Mouse (Mus musculus) kidney, postnatal 0 days (tissue): ENCODE results near the gene Tspan2. TPM values are rescaled to one million over a fixed set of nuclear protein-coding genes. Genes with fewer than 3 reads are reported as not detected.

Source experiments
- ATAC-seq: fragments of 200-750 bp; cut with Nextera tagmentation; replicated peaks from 2 replicates; pipeline ENCODE4 v1.8.0; 2017; ENCODE audit warnings: low read depth, moderate number of reproducible peaks, moderate TSS enrichment, moderate library complexity; ENCODE audit not compliant: low FRiP score
- DNase-seq: peaks from one replicate; pipeline ENCODE4 v3.0.0-alpha.2; 2016; ENCODE audit warnings: low spot score
- H3K27ac ChIP-seq: fragments of 300-500 bp; sonication (generic); 2 replicates; pipeline ENCODE4 v1.5.1; 2014; ENCODE audit warnings: mild to moderate bottlenecking
- H3K27me3 ChIP-seq: fragments of 300-500 bp; sonication (generic); 2 replicates; pipeline ENCODE4 v1.6.1; 2014; ENCODE audit warnings: low read length, mixed read lengths; ENCODE audit not compliant: insufficient read depth
- H3K36me3 ChIP-seq: fragments of 300-500 bp; sonication (generic); 2 replicates; pipeline ENCODE4 v1.6.1; 2014; ENCODE audit warnings: low read length, mixed read lengths; ENCODE audit not compliant: insufficient read depth
- H3K4me1 ChIP-seq: fragments of 300-500 bp; sonication (generic); replicated peaks from 2 replicates; pipeline ENCODE4 v1.6.1; 2014; ENCODE audit warnings: antibody characterized with exemption, low read length, mixed read lengths; ENCODE audit not compliant: insufficient read depth
- H3K4me2 ChIP-seq: fragments of 300-500 bp; sonication (generic); 2 replicates; pipeline ENCODE4 v1.6.1; 2014; ENCODE audit warnings: mild to moderate bottlenecking, low read length, moderate library complexity, mixed read lengths
- H3K4me3 ChIP-seq: fragments of 300-500 bp; sonication (generic); replicated peaks from 2 replicates; pipeline ENCODE4 v1.5.1; 2014; ENCODE audit warnings: low read depth, low read length
- H3K9ac ChIP-seq: fragments of 300-500 bp; sonication (generic); 2 replicates; pipeline ENCODE4 v1.6.1; 2014; ENCODE audit warnings: low read depth, low read length
- H3K9me3 ChIP-seq: fragments of 300-500 bp; sonication (generic); replicated peaks from 2 replicates; pipeline ENCODE4 v1.6.1; 2016; ENCODE audit warnings: low read length, inconsistent platforms, mixed read lengths
- CTCF ChIP-seq: IDR thresholded peaks from 2 replicates; pipeline ENCODE4 v1.5.1; 2016; ENCODE audit warnings: antibody characterized with exemption, low read depth, mild to moderate bottlenecking, moderate library complexity
- WGBS: fragments of 180-500 bp; shearing (Covaris S2); extraction: QIAGEN DNeasy Blood & Tissue Kit; methylation state at CpG from one replicate; pipeline ENCODE4 v1.1.7; 2014; 5-methylcytosine and 5-hydroxymethylcytosine counted together
- polyA plus RNA-seq: library from polyadenylated mRNA; unstranded; fragments of >200 nt; fragmentation: Nextera tagmentation; extraction: Ambion mirVana; gene quantifications from 2 replicates; pipeline ENCODE4 v1.2.1, GENCODE M21; 2015

The Tspan2 gene
- polyA plus RNA-seq, 1 experiment from 2014 or later: 8.9 TPM

DNA sequence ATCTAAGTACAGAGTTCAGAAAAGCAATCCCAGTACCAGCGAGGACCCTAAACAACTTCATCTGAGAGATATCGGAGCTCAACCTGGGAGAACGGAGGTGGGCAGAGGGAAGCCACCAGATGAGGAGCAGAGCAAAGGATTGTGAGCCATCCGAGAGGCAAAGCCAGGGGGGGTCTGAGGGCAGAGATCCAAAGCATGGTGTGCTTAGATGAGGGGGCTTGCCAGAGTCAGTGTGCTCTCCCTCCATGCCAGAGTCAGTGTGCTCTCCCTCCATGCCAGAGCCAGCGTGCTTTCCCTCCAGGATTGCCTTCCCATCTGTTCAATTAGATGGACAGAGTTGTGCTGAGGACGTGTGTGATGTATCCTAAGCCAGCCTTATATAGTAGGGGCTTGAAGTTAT, 2.8 kb downstream of the Tspan2 start:
- WGBS: 63% methylated on average over 6 of the region's 6 CpGs
- Histone ChIP-seq H3K4me3 (no peak overlapping the region), H3K4me1 (0 out of 2 replicates have a peak, but pooled peaks cover 3% of the 10 kb centered on the region), H3K9ac (no peak overlapping the region), H3K9me3 (no peaks in the 10 kb centered on the region), H3K36me3 (no peaks in the 10 kb centered on the region), H3K4me2 (no peak overlapping the region), H3K27ac (peak overlapping the region; percentile 33; the same call in 1 of the 2 replicates), H3K27me3 (no peaks in the 10 kb centered on the region)
- TF ChIP-seq CTCF: no peak
- no peak for DNase-seq
- no peak for ATAC-seq

DNA sequence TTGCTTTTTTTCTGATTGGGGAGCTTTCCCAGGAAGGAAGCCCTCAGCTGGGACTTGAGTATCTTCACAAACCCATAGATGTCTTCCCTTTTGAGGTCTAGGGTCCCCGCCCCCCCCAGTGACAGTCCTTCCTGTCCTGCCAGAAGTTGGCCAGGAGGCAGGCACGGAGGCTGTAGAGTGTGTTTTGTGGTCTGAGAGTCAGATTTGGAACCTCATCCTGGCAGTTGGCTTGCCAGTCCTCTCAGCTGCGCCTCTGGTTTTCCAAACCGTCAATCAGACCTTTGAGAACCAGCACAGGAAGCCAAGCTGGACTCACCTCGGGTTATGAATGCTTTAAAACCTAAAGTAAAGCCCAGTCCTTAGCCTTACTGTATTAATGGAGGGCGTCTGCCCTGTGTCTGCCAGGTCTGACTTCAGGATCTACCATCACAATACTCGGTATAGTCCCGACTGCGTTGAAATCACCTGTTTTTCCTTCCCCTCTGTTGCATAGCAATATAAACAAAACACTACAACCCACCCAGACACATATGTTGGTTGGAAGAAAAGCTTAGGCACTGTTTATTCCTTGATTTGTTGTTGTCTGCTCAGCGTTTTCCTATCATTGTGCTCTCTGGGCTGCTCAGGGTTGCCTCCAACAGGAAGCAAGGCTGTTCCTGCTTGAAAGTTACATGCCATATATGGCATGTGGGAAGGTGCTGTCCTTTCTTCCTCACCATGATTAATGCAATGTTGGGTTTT, 4.0 kb downstream of the Tspan2 start:
- no peaks in the 10 kb centered on the region for H3K9me3 ChIP-seq
- WGBS: 66% methylated on average over 10 of the region's 10 CpGs
- DNase-seq (peak; percentile 17), ATAC-seq (no peak)
- no peaks in the 10 kb centered on the region for H3K27me3 ChIP-seq
- no peak overlapping the region for H3K4me3 ChIP-seq
- H3K36me3 ChIP-seq: no peaks in the 10 kb centered on the region
- 0 out of 2 replicates have a peak overlapping the region, but pooled peaks have one; percentile 25 for H3K27ac ChIP-seq
- 0 out of 2 replicates have a peak, but pooled peaks cover 3% of the 10 kb centered on the region for H3K4me1 ChIP-seq
- no peak overlapping the region for H3K4me2 ChIP-seq
- no peak overlapping the region for H3K9ac ChIP-seq
- no peak for TF ChIP-seq CTCF

DNA sequence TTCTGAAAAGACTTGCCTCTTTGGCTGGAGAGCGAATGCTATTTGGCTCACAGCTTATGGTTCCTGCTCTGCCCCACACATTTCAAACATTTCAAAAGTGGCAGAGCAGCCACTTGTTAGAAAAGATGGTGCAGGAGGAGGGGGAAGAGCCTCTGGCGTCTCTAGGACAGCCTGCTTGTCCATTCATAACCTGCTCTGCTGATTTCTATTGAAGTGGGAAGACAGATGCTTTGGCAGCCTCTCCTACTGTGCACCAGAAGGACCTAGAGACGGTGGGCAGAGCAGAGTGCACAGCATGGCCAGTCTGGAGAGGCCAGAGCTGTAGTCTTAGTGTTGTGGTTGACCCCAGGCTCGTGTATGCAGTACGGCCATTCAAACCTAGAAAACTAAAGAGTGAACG, 4.6 kb downstream of the Tspan2 start:
- TF ChIP-seq CTCF: no peak
- 0 out of 2 replicates have a peak, but pooled peaks cover 3% of the 10 kb centered on the region for H3K4me1 ChIP-seq
- DNase-seq (no peak), ATAC-seq (no peak)
- H3K9ac ChIP-seq: no peak overlapping the region
- 83% methylated on average over 6 of the region's 6 CpGs for WGBS
- H3K27ac ChIP-seq: no peak overlapping the region
- H3K4me3 ChIP-seq: no peak overlapping the region
- no peaks in the 10 kb centered on the region for H3K36me3 ChIP-seq
- H3K27me3 ChIP-seq: no peaks in the 10 kb centered on the region
- H3K4me2 ChIP-seq: no peak overlapping the region
- H3K9me3 ChIP-seq: no peaks in the 10 kb centered on the region

DNA sequence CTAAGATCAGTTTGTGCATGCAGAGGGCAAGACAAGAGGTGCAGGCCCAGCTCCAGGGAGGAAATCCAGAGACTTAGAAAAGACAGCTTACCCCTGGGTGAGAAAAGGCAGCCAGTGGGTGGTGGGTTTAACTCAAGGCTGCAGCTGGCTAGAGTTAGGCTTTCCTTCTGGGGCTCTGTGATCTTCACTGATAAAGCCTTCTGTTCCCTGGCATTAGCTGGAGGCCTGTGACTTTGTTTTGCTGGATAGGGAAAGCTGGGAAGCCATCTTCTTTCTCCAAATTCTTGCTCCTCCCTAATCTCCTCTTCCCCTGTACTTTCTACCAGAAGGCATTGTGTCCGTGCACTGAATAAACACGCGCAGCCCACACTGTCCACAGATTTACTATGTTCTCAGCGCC, 8.4 kb downstream of the Tspan2 start:
- Histone ChIP-seq H3K27ac (no peak overlapping the region), H3K9ac (no peak overlapping the region), H3K4me1 (0 out of 2 replicates have a peak, but pooled peaks cover 4% of the 10 kb centered on the region), H3K9me3 (no peaks in the 10 kb centered on the region), H3K27me3 (no peaks in the 10 kb centered on the region), H3K4me2 (no peak overlapping the region), H3K4me3 (no peak overlapping the region), H3K36me3 (no peaks in the 10 kb centered on the region)
- DNase-seq: no peak
- TF ChIP-seq CTCF: no peak
- WGBS: 59% methylated on average over 4 of the region's 4 CpGs
- ATAC-seq: no peak

DNA sequence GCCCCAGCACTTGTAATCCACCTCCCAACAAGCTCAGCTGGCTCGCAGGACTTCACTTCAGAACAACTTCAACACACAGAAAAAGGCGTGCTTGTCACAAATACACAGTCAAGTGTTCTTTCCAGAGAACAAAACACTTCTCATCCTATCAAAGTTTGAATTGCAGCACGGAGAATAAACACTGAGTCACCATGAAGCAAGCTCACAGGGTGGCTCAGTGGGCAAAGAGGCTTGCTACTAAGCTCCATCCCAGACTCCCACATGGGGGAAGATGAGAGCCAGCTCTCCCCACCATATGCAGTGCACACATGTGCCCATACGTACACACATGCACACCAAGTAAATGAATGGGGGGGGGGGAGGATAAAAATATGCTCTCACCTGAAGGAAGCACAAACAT, 8.9 kb downstream of the Tspan2 start:
- TF ChIP-seq CTCF: no peak
- no peak overlapping the region for H3K4me3 ChIP-seq
- no peaks in the 10 kb centered on the region for H3K9me3 ChIP-seq
- DNase-seq: no peak
- H3K27me3 ChIP-seq: no peaks in the 10 kb centered on the region
- no peak overlapping the region for H3K27ac ChIP-seq
- 81% methylated on average over 4 of the region's 4 CpGs for WGBS
- no peak overlapping the region for H3K4me2 ChIP-seq
- no peak for ATAC-seq
- no peaks in the 10 kb centered on the region for H3K36me3 ChIP-seq
- 0 out of 2 replicates have a peak, but pooled peaks cover 4% of the 10 kb centered on the region for H3K4me1 ChIP-seq
- H3K9ac ChIP-seq: no peak overlapping the region

DNA sequence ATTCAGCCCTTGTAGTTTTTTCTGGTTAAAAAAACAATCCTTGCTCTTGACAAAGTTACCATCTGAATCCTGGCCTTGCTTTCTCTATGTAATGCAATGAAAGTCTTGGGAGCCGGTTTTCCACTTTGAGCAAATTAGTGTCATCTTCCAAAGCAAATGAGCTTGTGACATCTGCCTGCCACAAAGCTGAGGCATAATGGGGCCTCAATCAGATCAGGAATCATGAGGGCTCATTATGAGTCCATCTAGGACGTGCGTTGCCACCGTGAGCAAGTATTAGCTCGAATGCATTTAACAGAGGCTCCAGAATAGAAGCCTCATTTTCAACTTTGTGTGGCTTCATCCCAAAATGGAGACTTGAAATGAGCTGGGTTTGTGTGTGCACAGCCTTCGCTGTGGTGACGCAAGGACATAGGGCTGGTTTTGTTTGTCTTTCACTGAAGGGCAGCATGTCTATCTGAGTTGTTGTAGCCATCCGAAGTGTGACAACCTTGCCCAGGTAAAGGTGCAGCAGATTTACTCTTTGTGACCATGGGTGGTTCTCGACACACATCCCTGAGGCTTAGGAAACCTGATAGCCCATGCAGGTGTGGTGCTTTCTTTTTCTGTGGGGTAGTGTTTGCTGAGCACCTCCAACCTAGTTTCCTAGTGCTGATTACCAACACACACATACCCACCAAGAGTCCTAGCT, 9.6 kb downstream of the Tspan2 start:
- Histone ChIP-seq H3K4me1 (0 out of 2 replicates have a peak, but pooled peaks cover 4% of the 10 kb centered on the region), H3K27ac (no peak overlapping the region), H3K36me3 (no peaks in the 10 kb centered on the region), H3K4me3 (no peak overlapping the region), H3K4me2 (no peak overlapping the region), H3K9me3 (no peaks in the 10 kb centered on the region), H3K9ac (no peak overlapping the region), H3K27me3 (no peaks in the 10 kb centered on the region)
- WGBS: 79% methylated on average over 9 of the region's 9 CpGs
- ATAC-seq: no peak
- DNase-seq: no peak
- no peak for TF ChIP-seq CTCF
